Mouse (Mus musculus): ENCODE results near the gene Setd4.

DNA sequence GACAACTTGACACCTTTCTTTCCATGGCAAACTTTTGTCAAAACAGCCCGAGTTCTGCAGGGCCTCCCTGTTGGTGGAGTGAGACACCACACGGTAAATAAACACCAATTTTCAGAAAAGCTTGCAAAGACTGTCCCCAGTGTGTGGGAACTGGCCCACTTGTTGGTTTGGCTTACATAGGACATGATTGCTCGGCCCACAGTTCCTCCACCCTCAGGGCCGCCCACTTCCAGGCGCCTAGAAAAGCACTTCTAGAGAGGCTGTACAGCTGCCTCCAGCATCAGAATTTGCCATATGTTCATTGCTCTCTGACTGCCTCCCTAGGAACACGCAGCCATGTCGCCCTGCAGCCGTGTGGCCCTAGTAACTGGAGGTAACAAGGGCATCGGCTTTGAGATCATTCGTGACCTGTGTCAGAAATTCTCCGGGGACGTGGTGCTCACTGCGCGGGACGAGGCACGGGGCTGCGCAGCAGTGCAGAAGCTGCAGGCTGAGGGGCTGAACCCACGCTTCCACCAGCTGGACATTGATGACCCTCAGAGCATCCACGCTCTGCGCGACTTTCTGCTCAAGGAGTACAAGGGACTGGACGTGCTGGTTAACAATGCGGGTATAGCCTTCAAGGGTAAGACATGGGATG, 24.0 kb upstream of the Setd4 start, which contains the start of gene Gm5678:
- TF ChIP-seq CTCF (IDR thresholded peaks at IDR 0.05; ENCODE audit: low read depth) = no peak
- TF ChIP-seq EP300 (IDR thresholded peaks at IDR 0.05; ENCODE audit: low read depth) = no peak

All from liver, embryonic 14.5 days (tissue).